Mouse (Mus musculus) embryonic facial prominence, embryonic 14.5 days (tissue): Measurements from ENCODE around the gene Cdk2. TPM values are rescaled to one million over a fixed set of nuclear protein-coding genes. Genes with fewer than 3 reads are reported as not detected.
A peak's percentile ranks its signal among the peaks of the same experiment; 100 is the strongest.

Experiments used
- ATAC-seq: fragments of 200-750 bp; cut with Nextera tagmentation; 2 replicates; pipeline ENCODE4 v1.8.0; 2017; ENCODE audit warnings: low read depth, moderate number of reproducible peaks, moderate TSS enrichment
- DNase-seq: peaks from one replicate; pipeline ENCODE4 v3.0.0-alpha.2; 2015; ENCODE audit warnings: low spot score
- H3K27ac ChIP-seq: fragments of 300-500 bp; sonication (generic); replicated peaks from 2 replicates; pipeline ENCODE4 v1.5.1; 2014; ENCODE audit warnings: low read depth, mild to moderate bottlenecking, low read length, moderate library complexity
- H3K27me3 ChIP-seq: fragments of 300-500 bp; sonication (generic); replicated peaks from 2 replicates; pipeline ENCODE4 v1.6.1; 2014; ENCODE audit warnings: low read length; ENCODE audit not compliant: control insufficient read depth, insufficient read depth
- H3K36me3 ChIP-seq: fragments of 300-500 bp; sonication (generic); 2 replicates; pipeline ENCODE4 v1.6.1; 2014; ENCODE audit warnings: low read length, mixed read lengths; ENCODE audit not compliant: control insufficient read depth, insufficient read depth
- H3K4me1 ChIP-seq: fragments of 300-500 bp; sonication (generic); 2 replicates; pipeline ENCODE4 v1.6.1; 2014; ENCODE audit warnings: antibody characterized with exemption, low read length; ENCODE audit not compliant: control insufficient read depth, insufficient read depth
- H3K4me2 ChIP-seq: fragments of 300-500 bp; sonication (generic); 2 replicates; pipeline ENCODE4 v1.6.1; 2014; ENCODE audit warnings: low read depth, mild to moderate bottlenecking, low read length, moderate library complexity, mixed read lengths
- H3K4me3 ChIP-seq: fragments of 300-500 bp; sonication (generic); 2 replicates; pipeline ENCODE4 v1.5.1; 2014; ENCODE audit warnings: low read depth, mild to moderate bottlenecking, low read length
- H3K9ac ChIP-seq: fragments of 300-500 bp; sonication (generic); 2 replicates; pipeline ENCODE4 v1.6.1; 2014; ENCODE audit warnings: low read depth, mild to moderate bottlenecking, low read length, moderate library complexity, mixed read lengths
- H3K9me3 ChIP-seq: fragments of 300-500 bp; sonication (generic); 2 replicates; pipeline ENCODE4 v1.6.1; 2016; ENCODE audit warnings: low read length; ENCODE audit not compliant: control insufficient read depth
- WGBS: fragments of 180-500 bp; shearing (Covaris S2); extraction: QIAGEN DNeasy Blood & Tissue Kit; methylation state at CpG from one replicate; pipeline ENCODE4 v1.1.7; 2014; 5-methylcytosine and 5-hydroxymethylcytosine counted together
- polyA plus RNA-seq: library from polyadenylated mRNA; unstranded; fragments of >200 nt; fragmentation: Nextera tagmentation; extraction: Ambion mirVana; gene quantifications from 2 replicates; pipeline ENCODE4 v1.2.1, GENCODE M21; 2014

Gene Cdk2
- polyA plus RNA-seq, 1 experiment from 2014 or later, result 99.2 TPM

GRCm38 (mm10) chr10:128665806-128666205, 39.0 kb downstream of the Cdk2 start:
- Histone ChIP-seq H3K9me3 (no peaks in the 10 kb centered on the region), H3K27ac (no peak overlapping the region), H3K4me1 (peaks cover 5% of the 10 kb centered on the region; the same call in 1 of the 2 replicates), H3K36me3 (peaks cover under 1% of the 10 kb centered on the region; the same call in 1 of the 2 replicates), H3K4me3 (no peak overlapping the region), H3K27me3 (no peaks in the 10 kb centered on the region), H3K4me2 (no peak overlapping the region), H3K9ac (no peak overlapping the region)
- DNase-seq (no peak), ATAC-seq (no peak)
- WGBS, result 95% methylated on average over 2 of the region's 2 CpGs

GRCm38 (mm10) chr10:128665307-128665706, 39.5 kb downstream of the Cdk2 start:
- H3K4me2 ChIP-seq, result no peak overlapping the region
- H3K9ac ChIP-seq, result no peak overlapping the region
- H3K4me1 ChIP-seq, result peaks cover 5% of the 10 kb centered on the region; the same call in 1 of the 2 replicates
- no peaks in the 10 kb centered on the region for H3K27me3 ChIP-seq
- no peak for ATAC-seq
- H3K4me3 ChIP-seq, result no peak overlapping the region
- no peak for DNase-seq
- no peaks in the 10 kb centered on the region for H3K9me3 ChIP-seq
- no peaks in the 10 kb centered on the region for H3K36me3 ChIP-seq
- H3K27ac ChIP-seq, result no peak overlapping the region
- 84% methylated on average over 3 of the region's 3 CpGs for WGBS

GRCm38 (mm10) chr10:128664808-128665207, 40.0 kb downstream of the Cdk2 start:
- Histone ChIP-seq H3K4me3 (no peak overlapping the region), H3K9me3 (no peaks in the 10 kb centered on the region), H3K27me3 (no peaks in the 10 kb centered on the region), H3K9ac (no peak overlapping the region), H3K4me1 (peaks cover 5% of the 10 kb centered on the region; the same call in 1 of the 2 replicates), H3K27ac (no peak overlapping the region), H3K36me3 (no peaks in the 10 kb centered on the region), H3K4me2 (no peak overlapping the region)
- WGBS, result 74% methylated on average over 3 of the region's 3 CpGs
- DNase-seq (no peak), ATAC-seq (no peak)

GRCm38 (mm10) chr10:128663441-128664220, 41.2 kb downstream of the Cdk2 start:
- Histone ChIP-seq H3K27me3 (no peaks in the 10 kb centered on the region), H3K27ac (no peak overlapping the region), H3K4me3 (no peak overlapping the region), H3K4me2 (no peak overlapping the region), H3K4me1 (peaks cover 5% of the 10 kb centered on the region; the same call in 1 of the 2 replicates), H3K36me3 (no peaks in the 10 kb centered on the region), H3K9ac (no peak overlapping the region), H3K9me3 (no peaks in the 10 kb centered on the region)
- DNase-seq, result no peak
- WGBS, result 59% methylated on average over 5 of the region's 5 CpGs
- ATAC-seq, result no peak

- H3K4me3 ChIP-seq, result no peak overlapping the region
- no peak for DNase-seq
- H3K36me3 ChIP-seq, result no peaks in the 10 kb centered on the region
- H3K4me2 ChIP-seq, result no peak overlapping the region
- no peaks in the 10 kb centered on the region for H3K9me3 ChIP-seq
- no peak overlapping the region for H3K9ac ChIP-seq
- H3K4me1 ChIP-seq, result no peaks in the 10 kb centered on the region
- ATAC-seq, result no peak
- H3K27ac ChIP-seq, result no peak overlapping the region
- H3K27me3 ChIP-seq, result no peaks in the 10 kb centered on the region
Measured at GRCm38 (mm10) chr10:128662465-128662864, 42.4 kb downstream of the Cdk2 start.

GRCm38 (mm10) chr10:128659490-128659889, 45.3 kb downstream of the Cdk2 start:
- DNase-seq (no peak), ATAC-seq (no peak)
- Histone ChIP-seq H3K4me2 (no peak overlapping the region), H3K4me3 (no peak overlapping the region), H3K36me3 (no peaks in the 10 kb centered on the region), H3K27ac (no peak overlapping the region), H3K9me3 (no peaks in the 10 kb centered on the region), H3K4me1 (no peaks in the 10 kb centered on the region), H3K27me3 (no peaks in the 10 kb centered on the region), H3K9ac (no peak overlapping the region)
- 56% methylated on average over 9 of the region's 9 CpGs for WGBS

- Histone ChIP-seq H3K27me3 (no peaks in the 10 kb centered on the region), H3K9ac (no peak overlapping the region), H3K4me1 (0 out of 2 replicates have a peak, but pooled peaks cover 3% of the 10 kb centered on the region), H3K9me3 (no peaks in the 10 kb centered on the region), H3K36me3 (no peaks in the 10 kb centered on the region), H3K27ac (no peak overlapping the region), H3K4me2 (no peak overlapping the region), H3K4me3 (no peak overlapping the region)
- DNase-seq (no peak), ATAC-seq (no peak)
- WGBS, result 57% methylated on average over 9 of the region's 9 CpGs
Measured at GRCm38 (mm10) chr10:128657844-128658243, 47.0 kb downstream of the Cdk2 start.

GRCm38 (mm10) chr10:128656731-128657130, 48.1 kb downstream of the Cdk2 start:
- Histone ChIP-seq H3K4me1 (0 out of 2 replicates have a peak, but pooled peaks cover 3% of the 10 kb centered on the region), H3K36me3 (no peaks in the 10 kb centered on the region), H3K9me3 (no peaks in the 10 kb centered on the region), H3K4me3 (no peak overlapping the region), H3K27ac (no peak overlapping the region), H3K9ac (no peak overlapping the region), H3K4me2 (no peak overlapping the region), H3K27me3 (no peaks in the 10 kb centered on the region)
- ATAC-seq (no peak), DNase-seq (no peak)
- WGBS, result 87% methylated on average over 1 of the region's 1 CpGs

- no peaks in the 10 kb centered on the region for H3K9me3 ChIP-seq
- H3K9ac ChIP-seq, result no peak overlapping the region
- H3K27ac ChIP-seq, result no peak overlapping the region
- DNase-seq (no peak), ATAC-seq (0 out of 2 replicates have a peak, but pooled peaks have one; percentile 12)
- H3K36me3 ChIP-seq, result no peaks in the 10 kb centered on the region
- H3K4me3 ChIP-seq, result no peak overlapping the region
- no peaks in the 10 kb centered on the region for H3K27me3 ChIP-seq
- H3K4me1 ChIP-seq, result 0 out of 2 replicates have a peak, but pooled peaks cover 3% of the 10 kb centered on the region
- 72% methylated on average over 3 of the region's 3 CpGs for WGBS
- no peak overlapping the region for H3K4me2 ChIP-seq
Measured at GRCm38 (mm10) chr10:128655254-128655653, 49.6 kb downstream of the Cdk2 start.
